Mouse (Mus musculus): ENCODE results near the gene Ror1. TPM values are rescaled to one million over a fixed set of nuclear protein-coding genes. Genes with fewer than 3 reads are reported as not detected.

Ror1 gene
- total RNA-seq, 1 experiment, result 2.2 TPM

DNA sequence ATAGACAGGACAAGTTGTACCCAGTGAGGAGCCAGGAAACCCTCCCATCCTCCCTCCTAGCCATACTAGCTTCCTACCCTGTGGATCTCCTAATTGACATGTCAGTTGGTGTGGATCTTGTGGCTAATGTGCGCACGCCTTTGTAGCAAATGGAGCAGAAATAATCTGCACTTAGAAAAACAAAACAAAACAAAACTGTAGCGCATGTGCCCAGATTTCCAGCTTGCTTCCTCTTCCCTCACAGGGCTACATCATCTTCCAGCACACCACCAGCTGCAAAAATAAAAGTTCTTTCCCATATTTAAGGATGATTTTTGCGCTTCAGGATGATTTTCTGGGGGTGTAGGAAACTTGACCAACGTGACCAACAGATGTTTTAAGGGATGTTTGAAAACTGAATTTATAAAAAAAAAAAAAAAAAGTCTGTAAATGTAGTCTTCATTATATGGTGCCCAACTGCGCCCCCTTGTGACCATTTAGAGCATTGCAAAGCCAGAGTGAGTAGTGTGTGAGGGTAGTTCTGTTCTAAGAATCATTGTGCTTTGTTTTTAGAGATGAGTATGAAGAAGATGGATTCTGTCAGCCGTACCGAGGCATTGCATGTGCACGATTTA is 311.8 kb downstream of the Ror1 start:
- no peaks in the 10 kb centered on the region for H3K36me3 ChIP-seq (ENCODE audit: control insufficient read depth, insufficient read depth, low read length, poor library complexity, severe bottlenecking)
- H3K4me3 ChIP-seq (ENCODE audit: insufficient read depth in 1 of 2, low read depth in 1 of 2, low read length in 2 of 2, poor library complexity in 1 of 2, severe bottlenecking in 1 of 2), result no peak overlapping the region
- no peak overlapping the region for H3K27ac ChIP-seq (ENCODE audit: insufficient read depth, low read depth, low read length, poor library complexity, severe bottlenecking)
- in situ Hi-C loops (cut with MboI; ENCODE audit: low sequenced_read_pairs in 2 of 2, unreplicated experiment in 2 of 2), result no loop called here
- TF ChIP-seq ZNF384 (IDR thresholded peaks at IDR 0.05; ENCODE audit: low read depth, low read length), result peak; percentile 96
- no peak for TF ChIP-seq MAFK (IDR thresholded peaks at IDR 0.05; ENCODE audit: insufficient read depth, low read depth, low read length)
- no peak for TF ChIP-seq HCFC1 (IDR thresholded peaks at IDR 0.05; ENCODE audit: borderline replicate concordance, insufficient read depth, low read length)
- peak; percentile 53; the same call in 1 of the 2 replicates for TF ChIP-seq ZC3H11A (IDR thresholded peaks at IDR 0.05; ENCODE audit: borderline replicate concordance, low read depth, low read length)
- DNase-seq (ENCODE audit: low read depth, low spot score), result peak; percentile 51
- no peak overlapping the region for H3K9ac ChIP-seq (ENCODE audit: insufficient read depth, low read depth, low read length, poor library complexity, severe bottlenecking)
- H3K4me1 ChIP-seq (ENCODE audit: control insufficient read depth in 2 of 2, insufficient read depth in 2 of 2, low read length in 2 of 2, poor library complexity in 1 of 2), result peaks cover 0 to 3% of the 10 kb centered on the region in 2 experiments; a peak in 2 of 4 replicates
- H3K9me3 ChIP-seq (ENCODE audit: control insufficient read depth, insufficient read depth, low read depth, low read length), result no peaks in the 10 kb centered on the region

DNA sequence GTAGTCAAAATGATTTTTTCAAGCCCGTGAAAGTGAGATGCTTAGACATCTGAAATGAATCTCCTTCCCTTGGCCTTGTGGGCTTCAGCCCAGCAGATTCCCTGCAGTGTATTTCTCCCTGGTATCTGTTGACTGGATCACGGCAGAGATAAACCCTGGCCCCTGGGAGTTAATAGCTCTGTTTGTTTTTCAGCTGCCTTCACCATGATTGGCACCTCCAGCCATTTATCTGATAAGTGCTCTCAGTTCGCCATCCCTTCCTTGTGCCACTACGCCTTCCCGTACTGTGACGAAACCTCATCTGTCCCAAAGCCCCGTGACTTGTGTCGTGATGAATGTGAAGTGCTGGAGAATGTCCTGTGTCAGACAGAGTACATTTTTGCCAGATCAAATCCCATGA is 313.9 kb downstream of the Ror1 start:
- Histone ChIP-seq H3K9ac (ENCODE audit: insufficient read depth, low read depth, low read length, poor library complexity, severe bottlenecking) (no peak overlapping the region), H3K27ac (ENCODE audit: insufficient read depth, low read depth, low read length, poor library complexity, severe bottlenecking) (no peak overlapping the region), H3K36me3 (ENCODE audit: control insufficient read depth, insufficient read depth, low read length, poor library complexity, severe bottlenecking) (no peaks in the 10 kb centered on the region), H3K4me3 (ENCODE audit: insufficient read depth in 1 of 2, low read depth in 1 of 2, low read length in 2 of 2, poor library complexity in 1 of 2, severe bottlenecking in 1 of 2) (no peak overlapping the region), H3K4me1 (ENCODE audit: control insufficient read depth in 2 of 2, insufficient read depth in 2 of 2, low read length in 2 of 2, poor library complexity in 1 of 2) (peaks cover 0 to 3% of the 10 kb centered on the region in 2 experiments; a peak in 2 of 4 replicates), H3K9me3 (ENCODE audit: control insufficient read depth, insufficient read depth, low read depth, low read length) (no peaks in the 10 kb centered on the region)
- in situ Hi-C loops (cut with MboI; ENCODE audit: low sequenced_read_pairs in 2 of 2, unreplicated experiment in 2 of 2), result no loop called here
- TF ChIP-seq ZNF384 (IDR thresholded peaks at IDR 0.05; ENCODE audit: low read depth, low read length) (no peak), MAFK (IDR thresholded peaks at IDR 0.05; ENCODE audit: insufficient read depth, low read depth, low read length) (no peak), CHD2 (IDR thresholded peaks at IDR 0.05; ENCODE audit: low read depth, low read length) (no peak), ZC3H11A (IDR thresholded peaks at IDR 0.05; ENCODE audit: borderline replicate concordance, low read depth, low read length) (no peak), HCFC1 (IDR thresholded peaks at IDR 0.05; ENCODE audit: borderline replicate concordance, insufficient read depth, low read length) (no peak)
- no peak for DNase-seq (ENCODE audit: low read depth, low spot score)

GRCm38 (mm10) chr4:100411841-100412539 is 316.4 kb downstream of the Ror1 start:
- Histone ChIP-seq H3K4me1 (ENCODE audit: control insufficient read depth in 2 of 2, insufficient read depth in 2 of 2, low read length in 2 of 2, poor library complexity in 1 of 2) (peaks cover 0 to 3% of the 10 kb centered on the region in 2 experiments; a peak in 2 of 4 replicates), H3K27ac (ENCODE audit: insufficient read depth, low read depth, low read length, poor library complexity, severe bottlenecking) (no peak overlapping the region), H3K4me3 (ENCODE audit: insufficient read depth in 1 of 2, low read depth in 1 of 2, low read length in 2 of 2, poor library complexity in 1 of 2, severe bottlenecking in 1 of 2) (no peak overlapping the region), H3K9me3 (ENCODE audit: control insufficient read depth, insufficient read depth, low read depth, low read length) (no peaks in the 10 kb centered on the region), H3K9ac (ENCODE audit: insufficient read depth, low read depth, low read length, poor library complexity, severe bottlenecking) (no peak overlapping the region), H3K36me3 (ENCODE audit: control insufficient read depth, insufficient read depth, low read length, poor library complexity, severe bottlenecking) (no peaks in the 10 kb centered on the region)
- in situ Hi-C loops (cut with MboI; ENCODE audit: low sequenced_read_pairs in 2 of 2, unreplicated experiment in 2 of 2), result no loop called here
- TF ChIP-seq ZC3H11A (IDR thresholded peaks at IDR 0.05; ENCODE audit: borderline replicate concordance, low read depth, low read length), result no peak
- no peak for TF ChIP-seq ZNF384 (IDR thresholded peaks at IDR 0.05; ENCODE audit: low read depth, low read length)
- TF ChIP-seq CHD2 (IDR thresholded peaks at IDR 0.05; ENCODE audit: low read depth, low read length), result no peak
- no peak for TF ChIP-seq HCFC1 (IDR thresholded peaks at IDR 0.05; ENCODE audit: borderline replicate concordance, insufficient read depth, low read length)
- no peak for TF ChIP-seq MAFK (IDR thresholded peaks at IDR 0.05; ENCODE audit: insufficient read depth, low read depth, low read length)
- peak; percentile 12 for DNase-seq (ENCODE audit: low read depth, low spot score)

GRCm38 (mm10) chr4:100422756-100423155 is 327.2 kb downstream of the Ror1 start:
- TF ChIP-seq MAFK (IDR thresholded peaks at IDR 0.05; ENCODE audit: insufficient read depth, low read depth, low read length) (no peak), ZC3H11A (IDR thresholded peaks at IDR 0.05; ENCODE audit: borderline replicate concordance, low read depth, low read length) (no peak), HCFC1 (IDR thresholded peaks at IDR 0.05; ENCODE audit: borderline replicate concordance, insufficient read depth, low read length) (no peak), ZNF384 (IDR thresholded peaks at IDR 0.05; ENCODE audit: low read depth, low read length) (no peak), CHD2 (IDR thresholded peaks at IDR 0.05; ENCODE audit: low read depth, low read length) (no peak)
- Histone ChIP-seq H3K4me1 (ENCODE audit: control insufficient read depth in 2 of 2, insufficient read depth in 2 of 2, low read length in 2 of 2, poor library complexity in 1 of 2) (no peaks in the 10 kb centered on the region), H3K9ac (ENCODE audit: insufficient read depth, low read depth, low read length, poor library complexity, severe bottlenecking) (no peak overlapping the region), H3K9me3 (ENCODE audit: control insufficient read depth, insufficient read depth, low read depth, low read length) (no peaks in the 10 kb centered on the region), H3K27ac (ENCODE audit: insufficient read depth, low read depth, low read length, poor library complexity, severe bottlenecking) (no peak overlapping the region), H3K4me3 (ENCODE audit: insufficient read depth in 1 of 2, low read depth in 1 of 2, low read length in 2 of 2, poor library complexity in 1 of 2, severe bottlenecking in 1 of 2) (no peak overlapping the region), H3K36me3 (ENCODE audit: control insufficient read depth, insufficient read depth, low read length, poor library complexity, severe bottlenecking) (no peaks in the 10 kb centered on the region)
- DNase-seq (ENCODE audit: low read depth, low spot score), result no peak
- in situ Hi-C loops (cut with MboI; ENCODE audit: low sequenced_read_pairs in 2 of 2, unreplicated experiment in 2 of 2), result no loop called here
